ENCODE assay signal across 8 mouse cellular contexts in genomic region chr6:108782526-108783183, GRCm38 (mm10). TPM values are rescaled to one million over a fixed set of nuclear protein-coding genes. Genes with fewer than 3 reads are reported as not detected.
DNase-seq lines count a peak whose midpoint lies in the region; ATAC-seq lines count a peak whose summit lies in the region.

Arl8b (plus strand) TSS chr6:108783099.

- H3K27ac ChIP-seq in hindbrain, embryonic 15.5 days (replicated peaks), result peak within 1 kb of the TSS; percentile 89

- peaks cover 30% of the 10 kb centered on the region for H3K4me1 ChIP-seq in hindbrain, embryonic 15.5 days (replicated peaks)

- WGBS in hindbrain, embryonic 15.5 days, result 10% methylated on average over 36 of the region's 36 CpGs

- H3K27me3 ChIP-seq in hindbrain, embryonic 15.5 days, result no peaks in the 10 kb centered on the region

- ATAC-seq in hindbrain, embryonic 15.5 days (ENCODE audit: low FRiP score, low read depth), result peak; percentile 95

- H3K36me3 ChIP-seq in hindbrain, embryonic 15.5 days, result no peaks in the 10 kb centered on the region

- no peaks in the 10 kb centered on the region for H3K9me3 ChIP-seq in hindbrain, embryonic 15.5 days

- peak within 1 kb of the TSS; percentile 90 for H3K4me3 ChIP-seq in hindbrain, embryonic 15.5 days

- peak within 1 kb of the TSS; percentile 99 for H3K9ac ChIP-seq in hindbrain, embryonic 15.5 days

- peak; percentile 94 for DNase-seq in R1 (ENCODE audit: low read depth, low spot score)
- DNase-seq in cerebellum, postnatal 25 days, result peak; percentile 98 to 99
- peak; percentile 94 to 96 for DNase-seq in frontal cortex, postnatal 36 days (ENCODE audit: low spot score in 2 of 2)
- peak; percentile 87 for DNase-seq in left cerebral cortex, adult 11 months (ENCODE audit: low spot score)
- DNase-seq in lung, postnatal 4 days, result peak; percentile 97 to 98
- DNase-seq in retina, postnatal 7 days (ENCODE audit: low read depth, low spot score), result peak; percentile 94
- DNase-seq in urinary bladder, adult 2 months (ENCODE audit: low spot score), result peak; percentile 95

- peak within 1 kb of the TSS; percentile 64 for H3K4me2 ChIP-seq in hindbrain, embryonic 15.5 days

RNA-seq across cellular contexts. Expression of gene Arl8b, which starts in this region (rescaled TPM):
- polyA plus RNA-seq in hindbrain, embryonic 15.5 days (2015; fragmentation: Nextera tagmentation; extraction: Ambion mirVana), result 97.4 and 109 TPM in 2 replicates
- 37.9 and 53.0 TPM in 2 replicates for polyA plus RNA-seq in urinary bladder, adult 2 months (2012; rRNA removed)

Comparison
In these comparisons a context has a peak if more than half of its experiments do, and no peak if none do; other contexts are left out.
1. Peak in every context shown above with its lines: DNase-seq, ATAC-seq, H3K4me3 ChIP-seq and H3K27ac ChIP-seq.